13 mouse cellular contexts compared by ENCODE assay signal in genomic region chr9:44030646-44031045, GRCm38 (mm10). TPM values are rescaled to one million over a fixed set of nuclear protein-coding genes. Genes with fewer than 3 reads are reported as not detected.
"Had no signal": no experiment of that assay in that cellular context is flagged by ENCODE, and none has a peak within 500 bp of the region (broad histone marks: within the 10 kb centered on the region; RNA-seq: fewer than 3 reads in every experiment).

No protein-coding gene starts in this region.

- H3K4me3 ChIP-seq: limb, embryonic 12.5 days; liver, embryonic 13.5 days; lung, embryonic 15.5 days; megakaryocyte, embryonic 14.5 days; midbrain, embryonic 15.5 days had no signal

- H3K36me3 ChIP-seq: limb, embryonic 12.5 days; liver, embryonic 13.5 days; lung, embryonic 15.5 days; midbrain, embryonic 15.5 days had no signal

- ATAC-seq: liver, postnatal 0 days; midbrain, embryonic 15.5 days had no signal

- H3K4me1 ChIP-seq: limb, embryonic 12.5 days; liver, embryonic 13.5 days; lung, embryonic 15.5 days; midbrain, embryonic 15.5 days had no signal

- H3K9me3 ChIP-seq: limb, embryonic 12.5 days; liver, embryonic 13.5 days; lung, embryonic 15.5 days; midbrain, embryonic 15.5 days had no signal

- H3K4me2 ChIP-seq: limb, embryonic 12.5 days; liver, embryonic 13.5 days; lung, embryonic 15.5 days; midbrain, embryonic 11.5 days; midbrain, embryonic 15.5 days had no signal

- H3K27ac ChIP-seq: limb, embryonic 12.5 days; liver, embryonic 13.5 days; lung, embryonic 15.5 days; macrophage; midbrain, embryonic 15.5 days; stomach, postnatal 0 days had no signal

- DNase-seq: layer of hippocampus, adult 9-11 months; liver; liver, embryonic 13.5 days; liver, postnatal 0 days; lung, postnatal 14 days; right cerebral cortex, postnatal 14 days had no signal

- H3K27me3 ChIP-seq: limb, embryonic 12.5 days; liver, embryonic 13.5 days; lung, embryonic 15.5 days; midbrain, embryonic 15.5 days had no signal

- H3K9ac ChIP-seq: limb, embryonic 12.5 days; liver, embryonic 13.5 days; liver, postnatal 0 days; lung, embryonic 15.5 days; midbrain, embryonic 15.5 days had no signal

RNA-seq across cellular contexts. Expression of gene Thy1, which starts 12.5 kb away (rescaled TPM):
- polyA plus RNA-seq: limb, embryonic 12.5 days; midbrain, embryonic 11.5 days had no signal
